Mouse (Mus musculus) T-cell, adult 66 days (primary cell): ENCODE measurements around the gene Sipa1l2. TPM values are rescaled to one million over a fixed set of nuclear protein-coding genes. Genes with fewer than 3 reads are reported as not detected.

Experiments used
- total RNA-seq, 2 experiments: library from RNA; stranded (reverse); gene quantifications; 3 replicates in 1 of 2; 4 replicates in 1 of 2; pipeline ENCODE4 v1.2.4; 2023

The Sipa1l2 gene
- total RNA-seq = 1 to 10 TPM; 8.3 to 9.5 TPM

GRCm38 (mm10) chr8:125569533-125570365 lies at the start of gene Sipa1l2:
Gene Sipa1l2, minus strand, starts transcription at chr8:125569808.

Other genes with a start within 250 kb of the Sipa1l2 start
- gene Map10, start 100.0 kb upstream of the Sipa1l2 start, total RNA-seq = 1 to 10 TPM; 1.2 to 2.2 TPM
- 10 to 100 TPM; 15.4 to 16.0 TPM for gene Ntpcr, start 160.2 kb upstream of the Sipa1l2 start, total RNA-seq